Mouse (Mus musculus) heart, embryonic 15.5 days (tissue): Measurements from ENCODE around the gene Ptpn22. TPM values are rescaled to one million over a fixed set of nuclear protein-coding genes. Genes with fewer than 3 reads are reported as not detected.

Source experiments
- ATAC-seq: fragments of 200-750 bp; cut with Nextera tagmentation; replicated peaks from 2 replicates; pipeline ENCODE4 v1.8.0; 2017; ENCODE audit warnings: low read depth, moderate TSS enrichment; ENCODE audit not compliant: insufficient number of reproducible peaks, insufficient read depth, low FRiP score
- H3K27ac ChIP-seq: fragments of 300-500 bp; sonication (generic); 2 replicates; pipeline ENCODE4 v1.5.1; 2015; ENCODE audit warnings: mild to moderate bottlenecking, inconsistent platforms
- H3K27me3 ChIP-seq: fragments of 300-500 bp; sonication (generic); 2 replicates; pipeline ENCODE4 v1.6.1; 2015; ENCODE audit warnings: inconsistent platforms
- H3K36me3 ChIP-seq: fragments of 300-500 bp; sonication (generic); 2 replicates; pipeline ENCODE4 v1.6.1; 2015; ENCODE audit warnings: mild to moderate bottlenecking, inconsistent platforms
- H3K4me1 ChIP-seq: fragments of 300-500 bp; sonication (generic); replicated peaks from 2 replicates; pipeline ENCODE4 v1.6.1; 2015; ENCODE audit warnings: inconsistent platforms
- H3K4me2 ChIP-seq: fragments of 300-500 bp; sonication (generic); 2 replicates; pipeline ENCODE4 v1.6.1; 2015; ENCODE audit warnings: inconsistent platforms, mild to moderate bottlenecking, moderate library complexity
- H3K4me3 ChIP-seq: fragments of 300-500 bp; sonication (generic); 2 replicates; pipeline ENCODE4 v1.5.1; 2015; ENCODE audit warnings: mild to moderate bottlenecking, inconsistent platforms
- H3K9ac ChIP-seq: fragments of 300-500 bp; sonication (generic); 2 replicates; pipeline ENCODE4 v1.6.1; 2015; ENCODE audit warnings: mild to moderate bottlenecking, inconsistent platforms
- H3K9me3 ChIP-seq: fragments of 300-500 bp; sonication (generic); replicated peaks from 2 replicates; pipeline ENCODE4 v1.6.1; 2016; ENCODE audit warnings: inconsistent platforms
- WGBS: fragments of 180-500 bp; shearing (Covaris S2); methylation state at CpG from one replicate; pipeline ENCODE4 v1.1.7; 2015; ENCODE audit warnings: mixed read lengths; 5-methylcytosine and 5-hydroxymethylcytosine counted together
- polyA plus RNA-seq: library from polyadenylated mRNA; unstranded; fragments of >200 nt; fragmentation: Nextera tagmentation; extraction: Ambion mirVana; gene quantifications from 2 replicates; pipeline ENCODE4 v1.2.1, GENCODE M21; 2015

Ptpn22 gene
- polyA plus RNA-seq, 1 experiment from 2014 or later, result 0.93 TPM

DNA sequence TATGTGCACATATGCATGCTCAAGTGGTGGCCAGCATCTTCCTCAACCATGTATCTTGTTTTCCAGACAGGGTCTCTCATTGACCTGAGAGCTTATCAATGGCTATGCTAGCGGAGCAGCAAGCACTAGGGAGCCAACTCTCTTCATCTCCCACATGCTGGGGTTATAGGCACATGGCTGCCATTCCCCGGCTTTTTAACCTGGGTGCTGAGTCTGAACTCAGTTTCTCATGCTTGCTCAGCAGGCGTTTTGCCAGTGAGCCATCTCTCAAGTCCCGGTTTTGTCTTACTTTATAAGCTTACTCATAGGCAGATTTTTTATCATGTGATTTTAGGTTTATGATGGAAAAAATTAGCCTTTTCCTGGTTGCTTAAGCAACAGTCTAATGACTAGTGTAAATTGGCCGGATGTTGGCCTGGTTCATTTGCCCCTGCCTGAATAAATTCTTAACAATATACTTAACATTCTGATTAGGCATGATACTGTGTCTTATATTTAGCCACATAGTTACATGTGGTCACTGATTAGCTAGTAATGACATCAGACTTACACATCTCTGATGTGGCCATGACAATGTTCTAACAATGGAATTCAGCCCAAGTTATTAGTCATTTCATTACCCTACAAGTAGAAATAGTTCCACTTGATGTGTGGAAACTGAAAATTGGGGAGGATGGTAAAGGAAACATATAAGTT is 47.9 kb downstream of the Ptpn22 start:
- no peaks in the 10 kb centered on the region for H3K4me1 ChIP-seq
- no peak overlapping the region for H3K4me3 ChIP-seq
- ATAC-seq, result no peak
- H3K36me3 ChIP-seq, result no peaks in the 10 kb centered on the region
- no peaks in the 10 kb centered on the region for H3K27me3 ChIP-seq
- no peak overlapping the region for H3K27ac ChIP-seq
- H3K4me2 ChIP-seq, result no peak overlapping the region
- H3K9me3 ChIP-seq, result no peaks in the 10 kb centered on the region
- no peak overlapping the region for H3K9ac ChIP-seq
- 75% methylated on average over 5 of the region's 5 CpGs for WGBS

DNA sequence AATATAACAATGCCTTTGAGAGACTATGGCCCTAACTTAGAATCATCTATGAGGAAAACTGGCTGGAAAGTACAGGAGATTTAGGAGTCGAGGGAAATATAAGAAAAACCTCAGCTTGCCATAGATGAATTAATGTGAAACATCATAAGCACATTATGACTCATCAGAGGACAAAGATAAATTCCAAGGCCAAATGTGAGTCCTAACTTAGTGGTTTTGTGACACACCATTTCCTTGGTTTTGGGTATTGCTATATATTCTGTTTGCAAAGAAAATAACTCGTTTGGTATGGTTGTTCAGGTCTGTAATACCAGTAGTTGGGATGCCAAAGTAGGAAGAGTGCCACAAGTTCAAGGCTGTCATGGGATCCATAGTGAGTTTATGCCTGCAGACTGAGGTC is 49.2 kb downstream of the Ptpn22 start:
- no peaks in the 10 kb centered on the region for H3K9me3 ChIP-seq
- H3K27ac ChIP-seq, result no peak overlapping the region
- no peaks in the 10 kb centered on the region for H3K36me3 ChIP-seq
- H3K4me2 ChIP-seq, result no peak overlapping the region
- H3K27me3 ChIP-seq, result no peaks in the 10 kb centered on the region
- 65% methylated on average over 2 of the region's 2 CpGs for WGBS
- no peak for ATAC-seq
- no peaks in the 10 kb centered on the region for H3K4me1 ChIP-seq
- H3K4me3 ChIP-seq, result no peak overlapping the region
- H3K9ac ChIP-seq, result no peak overlapping the region

DNA sequence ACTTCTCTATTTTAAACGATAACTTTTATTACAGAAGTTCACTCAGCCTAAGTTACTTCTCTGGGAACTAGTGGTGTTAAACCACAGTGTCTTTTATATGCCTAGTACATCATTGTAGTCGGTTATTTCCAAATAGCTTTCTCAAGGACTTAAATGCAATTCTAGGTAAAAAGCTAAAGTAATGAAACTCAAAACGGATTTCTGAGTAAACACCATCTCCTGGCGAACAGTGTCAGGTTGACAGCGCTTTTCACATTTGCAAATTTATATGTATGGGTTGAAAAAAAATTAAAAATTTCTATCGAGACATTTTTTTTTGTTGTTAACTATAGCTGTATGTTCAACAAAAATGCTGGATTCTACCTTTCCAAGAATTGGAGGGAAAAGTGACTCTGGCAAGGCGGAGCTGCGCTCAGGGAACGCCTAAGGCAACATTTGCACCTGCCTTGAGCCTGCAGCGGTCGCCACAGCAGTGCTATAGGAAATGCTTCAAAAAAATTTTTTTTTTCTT is 53.9 kb downstream of the Ptpn22 start:
- Histone ChIP-seq H3K27me3 (no peaks in the 10 kb centered on the region), H3K4me2 (peak overlapping the region; percentile 69), H3K27ac (peak overlapping the region; percentile 90), H3K9me3 (no peaks in the 10 kb centered on the region), H3K9ac (peak overlapping the region; percentile 58), H3K4me1 (peaks cover 13% of the 10 kb centered on the region), H3K4me3 (peak overlapping the region; percentile 95), H3K36me3 (no peaks in the 10 kb centered on the region)
- WGBS, result 9% methylated on average over 11 of the region's 11 CpGs
- ATAC-seq, result no peak

DNA sequence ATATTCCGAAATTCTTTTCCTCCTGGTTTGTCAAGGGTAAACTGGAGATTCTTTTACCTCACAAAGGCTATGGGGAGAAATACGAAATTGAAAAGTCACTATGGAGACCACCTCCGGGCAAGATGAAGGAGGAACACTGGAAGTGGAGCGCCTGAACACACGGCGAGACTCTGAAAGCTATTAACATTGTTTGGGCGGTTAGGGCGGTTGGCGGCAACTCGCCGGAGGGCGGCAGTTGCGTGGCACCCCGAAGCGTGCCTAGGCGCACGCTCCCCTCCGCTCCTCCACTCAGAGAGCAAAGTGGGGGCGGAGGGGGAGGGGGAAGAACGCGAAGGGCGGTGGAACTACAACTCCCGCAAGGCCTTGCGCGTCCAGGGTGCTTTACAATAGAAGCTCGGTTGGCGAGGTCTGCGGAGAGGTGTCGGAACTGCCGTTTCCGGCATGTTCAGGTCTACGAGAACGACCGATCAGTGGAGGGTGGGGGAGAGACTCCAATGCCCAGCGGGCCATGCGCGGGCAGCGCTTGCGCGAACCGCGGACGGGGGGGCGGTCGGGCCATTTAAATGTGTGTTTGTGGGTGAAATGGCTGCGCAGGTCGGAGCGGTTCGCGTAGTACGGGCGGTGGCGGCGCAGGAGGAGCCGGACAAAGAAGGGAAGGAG is 54.5 kb downstream of the Ptpn22 start, which contains the start of gene Rsbn1:
Gene Rsbn1, plus strand, starts transcription at position 111 of the 660 bp plus-strand sequence.
- Histone ChIP-seq H3K4me3 (peak within 1 kb of the TSS; percentile 95), H3K9ac (peak within 1 kb of the TSS; percentile 92), H3K36me3 (no peaks in the 10 kb centered on the region), H3K27ac (peak within 1 kb of the TSS; percentile 94), H3K9me3 (no peaks in the 10 kb centered on the region), H3K27me3 (no peaks in the 10 kb centered on the region), H3K4me2 (peak within 1 kb of the TSS; percentile 69), H3K4me1 (peaks cover 13% of the 10 kb centered on the region)
- WGBS, result under 1% methylated on average over 55 of the region's 55 CpGs
- peak; percentile 100 for ATAC-seq

DNA sequence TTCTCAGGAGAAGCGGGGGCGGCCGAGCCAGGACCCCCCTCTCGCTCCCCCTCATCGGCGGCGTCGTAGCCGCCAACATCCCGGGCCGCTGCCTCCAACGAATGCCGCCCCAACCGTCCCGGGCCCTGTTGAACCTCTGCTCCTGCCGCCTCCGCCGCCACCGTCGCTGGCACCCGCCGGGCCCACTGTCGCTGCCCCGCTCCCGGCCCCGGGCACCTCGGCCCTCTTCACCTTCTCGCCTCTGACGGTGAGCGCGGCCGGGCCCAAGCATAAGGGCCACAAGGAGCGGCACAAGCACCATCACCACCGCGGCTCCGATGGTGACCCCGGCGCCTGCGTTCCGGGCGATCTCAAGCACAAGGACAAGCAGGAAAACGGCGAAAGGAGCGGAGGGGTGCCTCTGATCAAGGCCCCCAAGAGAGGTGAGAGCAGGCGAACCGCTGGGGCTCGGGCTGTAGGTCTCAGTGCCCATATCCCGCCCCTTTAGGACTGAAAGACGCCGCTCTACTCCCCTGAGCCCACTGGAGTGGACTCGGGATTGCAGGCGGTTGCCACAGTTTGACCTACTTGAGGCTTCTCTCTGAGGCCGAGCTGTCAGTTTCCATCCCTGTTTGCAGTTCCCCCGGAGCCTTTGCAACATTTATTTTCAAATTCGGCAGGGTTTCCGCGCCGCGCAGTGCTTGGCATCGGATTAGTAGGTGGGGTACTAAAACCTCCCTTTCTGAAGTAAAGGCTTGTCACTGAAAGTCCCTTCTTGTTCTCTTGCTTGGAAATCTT is 55.3 kb downstream of the Ptpn22 start:
- Histone ChIP-seq H3K4me2 (peak overlapping the region; percentile 69), H3K4me1 (peaks cover 13% of the 10 kb centered on the region), H3K9me3 (no peaks in the 10 kb centered on the region), H3K36me3 (0 out of 2 replicates have a peak, but pooled peaks cover 2% of the 10 kb centered on the region), H3K9ac (peak overlapping the region; percentile 92), H3K27me3 (no peaks in the 10 kb centered on the region), H3K27ac (peak overlapping the region; percentile 94), H3K4me3 (peak overlapping the region; percentile 95)
- WGBS, result under 1% methylated on average over 59 of the region's 60 CpGs
- peak; percentile 24 for ATAC-seq

DNA sequence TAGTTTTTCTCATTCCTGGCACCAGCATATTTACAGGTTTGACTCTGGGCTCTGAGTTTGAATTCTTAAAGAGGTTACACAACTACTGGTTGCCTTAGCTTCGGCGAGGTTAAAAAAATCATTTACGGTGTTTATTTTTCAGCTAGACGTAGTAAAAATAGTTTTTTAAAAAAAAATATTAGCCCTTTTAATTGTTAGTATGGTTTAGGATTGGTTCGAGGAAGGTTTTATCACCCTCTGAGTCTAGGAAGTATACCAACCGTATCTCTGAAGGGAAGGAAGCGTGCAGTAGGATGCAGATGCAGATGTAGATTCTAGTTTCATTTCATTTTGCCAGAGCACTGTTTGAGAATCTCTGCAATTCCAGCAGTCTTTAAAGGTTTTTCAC is 55.9 kb downstream of the Ptpn22 start:
- Histone ChIP-seq H3K27ac (peak overlapping the region; percentile 94), H3K36me3 (0 out of 2 replicates have a peak, but pooled peaks cover 2% of the 10 kb centered on the region), H3K9ac (peak overlapping the region; percentile 92), H3K9me3 (no peaks in the 10 kb centered on the region), H3K4me2 (peak overlapping the region; percentile 69), H3K27me3 (no peaks in the 10 kb centered on the region), H3K4me3 (peak overlapping the region; percentile 95), H3K4me1 (peaks cover 13% of the 10 kb centered on the region)
- WGBS, result 6% methylated on average over 7 of the region's 7 CpGs
- no peak for ATAC-seq

DNA sequence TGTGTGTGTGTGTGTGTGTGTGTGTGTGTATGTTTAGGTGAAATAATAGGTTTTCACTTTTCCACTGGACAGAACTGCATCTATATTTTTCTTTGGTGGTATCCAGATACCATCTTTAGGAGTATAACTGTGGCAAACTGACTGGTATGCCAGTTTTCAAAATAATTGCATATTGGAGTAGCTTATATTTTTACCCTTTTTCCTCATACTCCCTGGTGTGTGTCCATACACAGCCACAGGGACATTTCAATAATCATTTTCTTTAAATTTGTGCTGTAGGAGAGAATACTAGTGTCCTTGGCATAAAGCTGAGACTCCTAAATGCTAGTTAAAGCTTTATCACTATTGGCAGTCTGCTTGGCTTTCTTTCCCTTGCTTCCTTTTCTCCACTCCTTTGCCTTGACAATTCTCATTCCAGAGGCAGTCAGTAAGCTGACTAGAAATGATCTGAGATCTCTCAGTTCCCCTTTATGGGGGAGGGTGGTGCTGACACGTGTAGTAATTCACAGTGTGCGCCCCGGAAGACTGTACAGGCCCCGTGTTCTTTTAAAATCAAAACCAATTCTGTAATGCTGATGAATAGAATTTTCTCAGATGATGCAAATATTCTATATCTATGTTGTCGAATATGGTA is 56.7 kb downstream of the Ptpn22 start:
- ATAC-seq, result no peak
- Histone ChIP-seq H3K4me1 (peaks cover 13% of the 10 kb centered on the region), H3K4me3 (peak overlapping the region; percentile 24), H3K4me2 (peak overlapping the region; percentile 69), H3K9me3 (no peaks in the 10 kb centered on the region), H3K27me3 (no peaks in the 10 kb centered on the region), H3K9ac (peak overlapping the region; percentile 28), H3K36me3 (0 out of 2 replicates have a peak, but pooled peaks cover 2% of the 10 kb centered on the region), H3K27ac (no peak overlapping the region)
- WGBS, result 25% methylated on average over 5 of the region's 5 CpGs

DNA sequence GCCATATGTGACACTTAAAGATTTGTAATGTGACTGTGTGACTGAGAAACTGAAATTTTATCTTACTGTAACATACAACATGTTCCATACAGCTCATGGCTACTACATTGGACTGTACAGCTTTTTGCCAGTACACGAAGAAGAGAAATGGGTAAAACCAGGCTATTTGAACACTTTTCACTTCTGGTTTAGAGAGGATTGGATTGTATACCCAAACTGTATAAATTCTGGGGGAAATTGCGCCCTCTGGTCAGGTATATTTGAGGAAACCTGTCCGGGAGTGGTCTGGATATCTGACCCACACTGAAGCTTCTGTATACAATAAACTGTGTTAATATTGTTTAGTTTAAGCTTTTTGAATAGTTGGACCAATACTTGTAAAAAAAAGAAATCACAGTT is 57.2 kb downstream of the Ptpn22 start:
- 0 out of 2 replicates have a peak, but pooled peaks cover 2% of the 10 kb centered on the region for H3K36me3 ChIP-seq
- no peak overlapping the region for H3K27ac ChIP-seq
- peaks cover 15% of the 10 kb centered on the region for H3K4me1 ChIP-seq
- H3K4me3 ChIP-seq, result peak overlapping the region; percentile 24
- ATAC-seq, result no peak
- H3K9me3 ChIP-seq, result no peaks in the 10 kb centered on the region
- no peaks in the 10 kb centered on the region for H3K27me3 ChIP-seq
- no peak overlapping the region for H3K9ac ChIP-seq
- 60% methylated on average over 3 of the region's 3 CpGs for WGBS
- H3K4me2 ChIP-seq, result peak overlapping the region; percentile 69

DNA sequence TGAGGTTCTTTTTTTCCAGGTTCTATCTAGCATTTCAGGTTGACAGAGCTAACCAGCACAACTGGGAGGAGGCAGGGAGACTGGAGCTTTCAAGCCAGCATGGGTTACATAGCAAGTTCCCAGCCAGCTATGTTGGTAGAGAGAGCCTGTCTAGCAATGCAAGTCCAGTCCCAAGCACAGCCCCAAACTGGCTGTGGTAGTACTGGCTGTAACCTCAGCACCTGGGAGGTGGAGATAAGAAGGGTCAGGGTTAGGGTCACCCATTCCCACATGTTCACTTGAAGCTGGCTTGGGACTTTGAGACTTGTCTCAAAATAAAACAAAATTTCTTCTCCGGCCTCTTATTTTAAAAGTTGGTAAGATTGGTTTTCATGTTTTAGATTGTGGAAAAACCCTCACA is 60.5 kb downstream of the Ptpn22 start:
- H3K27ac ChIP-seq, result no peak overlapping the region
- H3K9ac ChIP-seq, result no peak overlapping the region
- H3K9me3 ChIP-seq, result no peaks in the 10 kb centered on the region
- no peak overlapping the region for H3K4me2 ChIP-seq
- 100% methylated on average over 1 of the region's 1 CpGs for WGBS
- H3K4me3 ChIP-seq, result no peak overlapping the region
- no peak for ATAC-seq
- no peaks in the 10 kb centered on the region for H3K27me3 ChIP-seq
- 0 out of 2 replicates have a peak, but pooled peaks cover 2% of the 10 kb centered on the region for H3K36me3 ChIP-seq
- H3K4me1 ChIP-seq, result peaks cover 20% of the 10 kb centered on the region

DNA sequence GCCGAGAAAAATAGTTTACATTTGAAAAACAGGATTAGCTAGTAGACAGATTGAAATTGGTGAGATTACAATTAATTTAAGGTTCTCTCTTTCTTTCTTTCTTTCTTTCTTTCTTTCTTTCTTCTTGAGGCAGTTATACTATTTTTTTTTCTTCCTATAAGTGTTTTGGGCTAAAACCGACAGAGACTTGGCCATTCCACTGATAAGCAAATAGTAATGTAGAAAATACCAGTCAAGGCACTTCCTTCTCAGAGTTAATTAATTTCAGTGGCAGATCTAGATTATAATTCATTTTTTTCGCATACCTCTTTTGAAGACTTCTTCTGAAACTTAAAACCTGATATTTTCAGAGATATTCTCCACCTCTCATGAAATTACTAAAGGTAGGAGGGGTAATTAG is 65.7 kb downstream of the Ptpn22 start:
- Histone ChIP-seq H3K9me3 (no peaks in the 10 kb centered on the region), H3K27ac (no peak overlapping the region), H3K9ac (no peak overlapping the region), H3K36me3 (peaks cover 11% of the 10 kb centered on the region; the same call in 1 of the 2 replicates), H3K4me2 (no peak overlapping the region), H3K27me3 (no peaks in the 10 kb centered on the region), H3K4me1 (peaks cover 7% of the 10 kb centered on the region; the same call in 1 of the 2 replicates), H3K4me3 (no peak overlapping the region)
- ATAC-seq, result no peak
- 76% methylated on average over 3 of the region's 3 CpGs for WGBS
